Mouse (Mus musculus) bone marrow macrophage, adult 2 months (primary cell): ENCODE results near the gene Gm42742.

ENCODE experiments used
- CTCF ChIP-seq: IDR thresholded peaks from 2 replicates; pipeline ENCODE4 v1.5.1; 2012; ENCODE audit warnings: low read depth, mild to moderate bottlenecking, low read length, moderate library complexity
- POLR2A ChIP-seq: IDR thresholded peaks from 2 replicates; pipeline ENCODE4 v1.6.1; 2012; ENCODE audit warnings: mild to moderate bottlenecking, low read depth, low read length, borderline replicate concordance

GRCm38 (mm10) chr7:127024755-127025555, 4.1 kb upstream of the Gm42742 start:
- TF ChIP-seq POLR2A (peak; percentile 22; the same call in 1 of the 2 replicates), CTCF (no peak)
